Mouse (Mus musculus) B cell, adult 2 months (primary cell): ENCODE measurements at regions not wholly inside any gene's neighbourhood (a gene's known extent, or its start where the extent isn't known, plus 50 kb on each side); places are given as distances from the start of the nearest gene placed in this dataset.

Source experiments
- DNase-seq, 2 experiments: peaks; one replicate each; pipeline ENCODE4 v3.0.0; 2022

DNA sequence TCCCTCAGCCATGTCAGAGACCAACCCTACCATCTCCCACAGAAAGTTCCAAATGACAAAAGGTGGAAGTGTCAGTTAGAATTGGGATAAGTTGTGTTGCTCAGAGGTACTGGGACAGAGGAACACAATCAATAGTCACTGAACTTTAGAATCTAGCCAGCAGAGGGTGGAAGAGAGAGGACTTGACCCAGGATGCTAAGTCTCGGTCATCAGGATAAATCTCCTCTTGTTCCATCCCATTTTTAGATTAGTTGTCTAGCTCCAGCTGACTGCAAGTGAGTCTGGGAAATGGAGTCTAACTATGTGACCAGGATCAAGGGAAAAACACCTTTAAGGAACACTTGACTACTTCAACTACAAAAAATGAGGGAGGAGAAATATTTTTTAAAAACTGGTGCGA is 91.5 kb downstream of the Fam84b start:
- DNase-seq, result no peak

DNA sequence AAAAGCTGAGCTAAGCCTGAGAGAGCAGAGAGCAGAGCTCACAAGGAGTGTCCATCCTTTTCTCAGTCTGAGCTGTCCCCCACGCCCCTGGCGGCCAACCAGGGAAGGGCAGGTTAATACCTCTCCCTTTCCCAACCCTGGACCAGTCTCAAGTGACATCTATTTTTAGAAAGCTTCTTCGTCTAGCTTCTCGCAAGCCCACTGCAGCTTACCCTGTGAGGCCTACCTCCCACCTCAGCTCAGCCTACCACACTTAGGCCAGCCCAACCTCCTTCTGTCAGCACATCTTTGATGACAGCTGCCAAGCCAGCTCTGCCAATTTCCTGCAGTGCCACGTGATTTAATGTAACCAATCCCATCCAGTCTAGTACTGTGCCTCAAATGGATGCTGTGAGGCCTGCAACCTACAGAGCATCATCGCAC is 93.6 kb downstream of the Fam84b start:
- peak; percentile 57 to 63 for DNase-seq

DNA sequence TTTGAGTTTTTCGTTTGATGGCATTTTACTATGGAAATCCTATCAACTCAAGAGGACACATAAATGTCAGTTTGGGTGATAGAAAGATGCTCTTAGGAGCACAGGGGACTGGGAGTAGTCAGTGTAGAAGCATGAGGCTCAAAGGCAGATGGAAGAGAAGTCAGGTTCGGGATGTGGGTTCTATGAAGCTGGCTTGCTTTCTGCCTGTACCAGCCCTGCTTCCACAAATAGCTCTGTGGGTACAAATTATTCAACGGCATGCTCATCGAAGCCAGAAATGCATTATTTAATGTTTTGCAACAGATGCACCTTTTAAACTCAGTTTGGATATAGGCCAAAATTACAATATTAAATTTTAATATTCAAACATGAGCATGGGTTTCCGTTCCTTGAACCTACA is 99.3 kb downstream of the Fam84b start:
- DNase-seq, result no peak

DNA sequence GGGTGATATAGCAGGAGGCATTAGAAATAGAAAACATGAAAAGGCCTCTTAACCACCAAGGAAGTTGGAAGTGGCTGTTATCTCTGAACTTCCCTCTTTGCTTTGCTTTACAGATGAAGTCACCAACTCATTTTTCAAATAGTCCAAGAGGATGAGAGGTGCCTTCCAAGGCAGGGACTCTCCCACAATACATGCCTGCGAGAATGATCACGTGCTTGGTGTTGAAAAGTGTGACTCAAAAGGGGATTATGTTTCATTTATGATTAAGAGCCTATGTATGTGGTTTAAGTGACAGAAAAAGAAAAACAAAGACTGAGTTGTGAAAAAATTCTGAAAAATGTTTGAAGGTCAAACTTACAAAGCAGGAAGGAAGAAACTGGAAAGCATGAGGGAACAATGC is 114.0 kb downstream of the Fam84b start:
- no peak for DNase-seq

DNA sequence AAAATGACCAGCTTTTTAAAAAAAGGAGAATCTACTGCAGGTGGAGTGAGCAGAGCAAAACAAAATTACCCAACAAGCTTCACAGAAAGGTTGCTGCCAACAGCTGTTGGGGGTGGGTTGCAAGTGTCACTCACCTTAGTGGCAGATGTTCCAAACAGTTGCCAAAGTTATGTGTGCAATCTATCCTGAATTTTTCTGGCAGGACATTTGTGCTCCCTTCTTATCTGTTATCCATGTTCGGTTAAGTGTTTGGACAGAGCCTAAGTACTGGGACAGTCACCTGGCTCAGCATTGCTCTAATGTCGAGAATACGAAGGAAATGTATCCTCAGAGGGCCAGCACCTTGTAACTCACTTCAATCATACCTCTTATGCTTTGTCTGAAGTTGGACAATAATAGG is 115.3 kb downstream of the Fam84b start:
- no peak for DNase-seq

DNA sequence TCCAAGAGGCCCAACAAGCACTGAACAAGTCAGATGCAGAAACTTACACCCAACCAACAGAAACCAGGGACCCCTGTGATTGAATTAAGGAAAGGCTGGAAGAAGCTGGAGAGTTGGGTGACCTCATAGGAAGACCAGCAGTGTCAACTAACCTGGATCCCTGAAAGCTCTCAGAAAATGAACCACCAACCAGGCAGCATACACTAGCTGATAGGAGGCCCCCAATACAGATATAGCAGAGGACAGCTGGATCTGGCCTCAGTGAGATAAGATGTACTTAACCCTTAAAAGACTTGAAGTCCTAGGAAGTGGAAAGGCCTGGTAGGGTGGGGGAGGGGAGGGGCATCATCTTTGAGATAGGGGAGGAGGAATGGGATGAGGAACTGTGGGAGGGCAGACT is 121.2 kb downstream of the Fam84b start:
- DNase-seq, result no peak

DNA sequence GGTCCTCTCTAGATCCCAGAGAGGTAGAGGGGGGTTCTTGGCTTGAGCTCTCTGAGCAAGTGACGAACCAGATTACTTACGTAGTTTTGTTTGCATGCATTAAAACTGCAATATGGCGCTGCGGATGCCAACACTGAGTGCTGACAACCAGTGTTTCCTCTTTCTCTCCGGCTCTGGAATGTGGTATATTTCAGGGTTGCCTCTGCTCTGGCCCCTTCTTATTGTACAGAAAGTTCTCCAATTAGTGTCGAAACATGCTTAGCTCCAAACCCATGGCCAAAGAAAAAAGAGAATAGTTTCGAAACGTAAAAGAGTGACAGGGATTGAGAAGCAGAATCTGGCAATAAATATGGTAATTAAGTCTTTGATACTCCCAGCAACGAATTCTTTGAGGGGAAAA is 124.8 kb downstream of the Fam84b start:
- DNase-seq, result no peak

DNA sequence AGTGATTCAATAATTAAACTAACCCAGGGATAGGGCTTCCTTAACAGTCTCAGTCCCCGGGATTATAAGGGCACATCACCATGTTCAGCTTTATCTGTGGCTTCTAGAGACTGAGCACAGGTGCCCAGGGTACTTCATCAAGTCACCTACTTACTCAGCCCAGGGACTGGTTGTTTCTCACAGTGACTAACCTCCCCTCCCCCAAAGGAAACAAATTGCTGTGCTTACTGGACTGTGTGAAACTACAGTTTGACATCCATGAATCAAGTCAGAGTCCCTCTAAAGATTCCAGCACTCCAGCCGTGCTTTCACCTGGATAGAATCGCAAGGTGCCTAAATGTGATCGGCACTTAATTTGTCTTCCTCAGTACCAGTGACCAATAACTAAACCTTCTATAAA is 125.2 kb downstream of the Fam84b start:
- no peak for DNase-seq

DNA sequence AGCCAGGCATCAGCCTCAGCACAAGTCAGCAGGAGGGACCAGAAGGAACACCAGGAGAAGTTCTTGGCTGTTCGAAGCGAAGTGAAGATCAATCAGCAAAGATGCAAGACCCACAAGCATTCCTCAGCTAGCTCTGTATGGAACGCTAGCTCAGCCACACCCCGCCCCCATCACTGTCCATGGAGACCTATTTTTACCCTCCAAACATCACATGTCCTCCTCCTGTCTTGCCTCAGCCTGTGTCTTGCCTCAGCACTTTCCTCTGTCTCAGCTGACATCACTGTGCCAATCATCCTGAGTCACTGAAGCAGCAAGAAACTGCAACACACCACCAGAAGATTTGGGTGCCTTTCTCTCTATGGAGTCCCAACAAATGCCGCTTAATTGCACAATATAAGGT is 134.2 kb downstream of the Fam84b start:
- DNase-seq, result no peak

DNA sequence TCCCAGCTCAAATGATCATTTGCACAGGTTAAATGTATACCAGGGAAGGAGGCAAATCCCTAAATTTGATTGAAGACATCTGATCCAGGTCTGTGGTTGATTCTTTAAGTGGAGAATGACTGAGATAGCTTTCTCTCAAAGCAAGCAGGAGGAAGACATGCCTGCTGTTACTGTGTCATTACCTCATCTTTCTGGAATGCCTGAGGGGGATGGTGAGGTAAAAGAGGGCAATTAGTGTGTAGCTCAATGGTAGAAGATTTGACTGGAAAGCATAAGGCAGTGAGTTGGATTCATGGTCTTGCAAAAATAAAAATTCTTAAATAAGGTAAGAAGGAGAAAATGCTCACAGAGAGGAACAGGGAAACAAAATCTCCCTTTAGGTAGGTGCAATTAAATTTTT is 144.9 kb downstream of the Fam84b start:
- no peak for DNase-seq

DNA sequence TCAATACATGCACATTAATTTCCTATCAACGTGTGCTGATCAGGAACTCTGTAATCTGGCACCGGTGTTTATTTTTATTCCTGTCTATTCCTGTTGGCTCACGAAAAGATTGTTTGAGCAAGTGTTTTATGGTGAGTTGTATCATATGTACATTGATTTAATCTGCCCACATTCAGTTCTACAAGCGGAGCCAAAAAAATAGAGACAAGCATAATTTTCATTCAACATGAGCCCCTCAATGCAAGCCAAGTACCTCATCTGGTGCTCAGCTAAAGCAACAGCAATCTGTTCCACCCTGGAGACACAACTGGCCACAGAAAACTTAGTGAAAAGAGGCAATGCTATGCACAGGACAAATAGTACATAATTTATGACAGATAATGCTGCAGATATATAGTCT is 147.6 kb downstream of the Fam84b start:
- no peak for DNase-seq

DNA sequence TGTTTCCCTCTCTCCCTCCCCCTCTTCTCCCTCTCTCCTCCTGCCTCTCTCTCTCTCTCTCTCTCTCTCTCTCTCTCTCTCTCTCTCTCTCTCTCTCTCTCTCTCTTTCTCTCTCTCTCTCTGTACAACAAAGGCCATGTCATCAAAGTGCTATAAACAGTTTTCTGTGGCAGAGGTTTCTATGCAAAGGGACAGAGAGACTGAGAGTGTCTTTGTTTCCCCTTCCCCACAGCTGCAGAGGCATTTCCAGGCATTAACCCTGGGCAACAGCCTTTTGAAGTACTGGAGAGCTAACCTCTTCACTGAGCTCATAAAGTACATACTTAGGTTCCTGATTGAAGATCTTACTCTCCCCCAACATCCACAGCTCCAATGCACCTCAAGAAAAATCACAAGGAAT is 152.3 kb downstream of the Fam84b start:
- no peak for DNase-seq

DNA sequence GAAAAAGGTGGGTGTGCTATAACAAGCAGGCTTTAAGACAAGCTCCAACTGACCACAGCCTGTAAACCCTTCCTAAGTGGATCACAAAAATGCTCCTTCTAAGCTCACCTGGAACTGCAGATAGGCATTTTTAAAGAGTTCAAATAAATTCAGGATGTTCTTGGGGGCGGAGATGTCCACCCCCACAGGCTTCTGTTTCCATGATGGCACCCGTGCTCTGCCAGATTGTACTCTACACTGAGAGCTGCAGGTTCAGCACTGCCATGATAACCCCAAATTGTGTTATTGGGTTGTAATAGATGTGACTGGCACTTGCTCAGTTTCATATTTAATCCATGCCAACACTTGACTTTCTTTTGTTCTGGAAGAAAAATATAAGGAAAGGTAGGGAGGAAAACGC is 158.8 kb downstream of the Fam84b start:
- no peak for DNase-seq

DNA sequence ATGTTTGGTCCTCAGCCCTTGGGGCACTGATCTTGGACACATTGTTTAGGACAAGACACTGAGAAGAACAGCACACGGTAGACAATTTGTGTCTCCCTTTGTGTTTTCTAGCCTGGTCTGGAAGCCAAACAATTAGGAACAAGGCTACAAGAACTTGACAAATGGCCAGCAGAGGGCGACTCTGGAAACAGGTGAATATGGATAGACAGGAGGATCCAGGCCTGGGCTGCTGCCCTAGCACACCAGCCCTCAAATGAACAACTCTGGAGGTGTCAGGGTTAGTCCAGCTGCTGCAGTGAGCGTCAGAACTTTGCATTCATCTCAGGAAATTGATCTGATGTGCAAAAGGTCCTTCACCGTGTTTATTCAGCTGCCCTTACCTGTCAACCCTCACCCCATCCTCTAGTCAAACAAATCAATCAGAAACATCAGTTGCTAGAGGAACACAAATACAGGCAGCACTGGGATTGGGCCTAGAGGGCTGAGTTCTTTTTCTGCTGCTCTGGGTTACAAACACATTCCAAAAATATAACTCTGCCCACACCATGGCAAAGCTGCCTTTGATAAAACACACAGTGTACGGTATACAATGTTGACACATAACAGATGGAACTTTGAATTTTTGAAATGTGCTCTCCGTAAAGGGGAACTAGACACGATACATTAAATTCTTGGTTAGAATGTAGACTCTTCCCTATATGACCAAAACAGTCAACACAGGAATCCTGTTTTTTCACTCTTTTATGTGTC is 159.7 kb downstream of the Fam84b start:
- DNase-seq, result peak; percentile 28 to 40

DNA sequence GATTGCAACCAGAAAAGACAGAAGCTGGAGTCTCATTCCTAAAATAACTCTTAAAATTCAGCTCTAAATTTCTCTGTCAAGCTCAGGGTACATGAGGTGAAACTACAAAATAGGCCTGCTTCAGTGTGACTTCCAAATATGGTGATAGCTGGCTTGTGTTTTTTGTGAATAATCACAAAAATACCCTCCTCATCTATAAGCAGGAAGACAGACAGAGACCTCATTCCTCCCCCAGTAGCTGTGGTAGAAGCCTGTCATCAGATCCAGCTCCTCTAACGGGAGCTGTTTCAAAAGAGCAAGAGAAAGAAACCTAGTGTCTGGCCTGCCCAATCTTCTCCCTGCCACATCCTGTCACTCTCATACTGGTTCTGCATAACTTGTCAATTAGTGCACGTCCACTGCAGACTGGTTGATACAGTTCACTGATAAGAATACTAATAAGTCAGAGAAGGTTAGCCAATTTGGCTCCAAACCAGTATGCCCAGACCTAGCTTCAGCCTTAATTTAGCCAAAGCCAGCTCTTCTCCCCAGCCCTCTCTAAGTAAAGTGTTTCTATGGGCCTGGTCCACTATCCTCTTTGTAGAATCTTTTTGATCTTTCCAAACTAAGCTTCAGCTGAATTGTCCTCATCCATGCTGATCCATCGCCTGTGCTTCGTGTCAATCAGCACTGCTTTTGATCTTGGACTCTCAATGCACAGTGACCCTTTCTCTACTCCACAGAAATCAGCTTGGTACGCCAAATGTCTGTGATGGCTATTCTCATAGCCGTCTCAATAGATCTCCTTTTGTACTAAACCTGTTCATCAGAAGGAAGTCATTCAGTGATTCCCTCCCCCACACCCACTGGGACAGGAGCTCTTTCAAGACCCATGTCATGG is 160.6 kb downstream of the Fam84b start:
- no peak for DNase-seq

DNA sequence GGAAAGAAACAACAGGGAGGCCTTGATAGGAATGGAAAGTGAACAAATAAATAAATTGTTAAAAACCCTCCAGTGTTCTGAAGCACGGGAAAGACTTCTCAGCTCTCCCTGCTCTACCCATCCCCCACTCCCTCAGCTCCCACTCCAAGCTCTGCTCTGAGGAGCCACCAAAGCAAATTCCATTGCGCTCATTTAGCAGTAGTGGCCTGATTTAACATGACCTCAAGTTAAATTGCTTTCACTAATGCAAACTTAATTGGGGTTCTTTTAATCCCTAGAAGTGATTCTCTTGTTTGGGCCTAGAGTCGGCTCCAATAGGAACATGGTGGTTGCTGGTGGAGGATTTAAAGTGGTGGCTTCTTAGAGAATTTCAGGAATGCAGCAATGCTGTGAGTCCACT is 161.4 kb downstream of the Fam84b start:
- no peak for DNase-seq

DNA sequence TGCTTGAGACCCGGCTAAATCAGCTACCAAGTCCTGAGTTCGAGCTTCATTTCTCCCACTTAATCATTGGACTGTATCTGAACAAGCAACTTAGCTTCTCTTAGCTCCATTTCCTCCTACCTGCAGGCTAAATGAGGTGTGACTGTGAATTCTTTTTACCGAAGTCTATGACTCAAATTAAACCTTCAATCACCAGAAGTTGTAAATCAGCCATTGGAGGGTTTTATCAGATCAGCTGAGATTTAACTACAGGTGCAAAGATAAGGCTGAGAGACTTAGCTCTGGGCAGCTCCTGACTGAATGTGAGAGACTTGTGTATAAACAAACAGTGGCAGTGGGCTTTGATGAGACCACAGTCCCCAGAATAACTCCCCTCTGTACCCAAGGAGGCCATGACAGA is 176.2 kb downstream of the Fam84b start:
- no peak for DNase-seq

DNA sequence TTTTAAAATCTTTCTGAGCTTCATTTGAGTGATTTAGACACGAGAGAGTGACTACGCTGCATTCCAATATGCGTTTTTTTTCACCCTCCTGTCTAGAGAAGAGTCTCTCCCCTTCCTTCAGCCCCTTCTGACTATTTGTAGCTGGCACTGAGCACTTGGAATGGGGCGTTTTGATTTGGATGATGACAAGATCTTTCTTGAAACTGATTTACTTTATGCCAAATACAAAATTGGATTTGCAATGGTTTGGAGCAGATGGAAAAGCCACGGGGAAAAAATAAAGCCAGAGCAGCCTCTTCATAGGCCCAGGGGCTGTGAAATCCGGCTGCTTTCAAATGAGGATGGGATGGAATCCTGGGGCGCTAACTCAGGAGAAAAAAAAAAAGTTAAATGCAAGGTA is 196.0 kb downstream of the Fam84b start:
- DNase-seq, result no peak

DNA sequence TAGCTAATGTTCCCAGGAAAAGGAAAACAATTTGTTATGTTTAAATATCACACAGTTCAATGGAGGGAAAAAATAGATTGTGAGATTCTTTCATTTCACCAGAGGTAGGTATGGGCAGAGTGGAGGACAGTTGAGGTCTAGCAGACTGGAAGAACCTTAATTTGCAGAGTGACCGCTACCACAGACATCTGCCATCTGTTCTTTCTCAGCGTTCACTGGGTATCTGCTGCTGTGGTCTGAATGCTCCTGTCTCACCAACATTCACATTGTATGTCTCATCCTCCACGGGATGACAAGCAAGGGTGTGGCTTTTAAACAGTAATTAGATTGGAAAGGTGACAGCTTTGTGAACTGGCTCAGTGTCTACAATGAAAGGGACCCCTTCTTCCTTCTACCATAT is 198.5 kb downstream of the Fam84b start:
- no peak for DNase-seq

DNA sequence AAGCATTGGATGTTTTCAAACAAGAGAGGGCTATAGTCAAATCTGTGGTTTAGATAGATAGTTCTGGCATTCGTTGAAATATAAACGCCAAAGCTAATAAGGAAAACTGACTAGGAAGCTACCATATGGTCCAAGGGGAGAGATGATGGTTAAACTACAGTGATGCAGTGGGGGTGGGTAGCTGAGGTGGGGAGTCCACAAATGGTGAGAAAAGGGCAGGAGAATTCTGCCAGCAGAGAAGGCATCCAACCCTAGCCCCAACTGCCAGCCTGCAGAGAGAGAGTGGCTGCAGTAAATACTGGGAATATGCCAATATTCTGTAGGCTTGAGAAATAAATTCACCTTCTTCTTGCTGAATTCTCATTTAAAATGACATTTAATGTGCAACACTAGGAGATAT is 204.3 kb downstream of the Fam84b start:
- DNase-seq, result no peak

DNA sequence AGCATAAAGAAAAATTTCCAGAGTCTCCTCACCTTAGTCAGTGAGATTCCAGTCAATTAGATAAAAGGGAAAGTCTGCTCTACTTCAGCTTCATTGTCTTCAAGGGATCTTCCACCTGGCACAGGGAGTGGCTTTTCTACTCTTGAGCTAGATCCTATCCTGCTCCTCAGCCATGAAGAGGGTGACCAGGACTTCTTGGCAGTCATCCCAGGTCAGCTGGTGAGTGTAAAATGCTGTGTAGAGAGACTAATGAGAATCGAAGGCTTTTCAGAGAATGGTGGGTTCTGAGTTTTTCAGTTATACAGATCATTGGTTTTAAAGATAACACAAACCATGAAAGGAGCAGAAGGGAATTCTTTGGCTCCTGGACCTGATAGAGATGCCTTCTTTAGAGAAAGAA is 211.8 kb downstream of the Fam84b start:
- no peak for DNase-seq

DNA sequence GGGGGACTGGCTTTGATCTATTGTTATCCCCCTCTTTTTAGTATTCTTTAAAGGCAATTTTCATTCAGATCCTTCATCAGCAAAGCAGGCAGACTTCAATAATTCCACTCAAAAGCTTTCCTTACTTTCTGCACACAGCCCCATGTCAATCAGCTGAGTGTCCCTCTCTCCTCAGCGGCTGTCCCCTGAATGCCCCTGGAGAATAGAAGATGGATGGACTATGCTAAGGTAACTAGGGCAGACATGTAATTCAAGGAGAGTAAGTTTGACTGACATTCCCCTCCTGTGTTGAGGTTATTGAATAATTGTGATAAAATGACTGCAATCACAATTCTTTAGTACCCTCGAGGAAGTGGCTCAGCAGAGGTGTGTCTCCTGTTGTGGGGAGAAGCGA is 220.1 kb downstream of the Fam84b start:
- no peak for DNase-seq

DNA sequence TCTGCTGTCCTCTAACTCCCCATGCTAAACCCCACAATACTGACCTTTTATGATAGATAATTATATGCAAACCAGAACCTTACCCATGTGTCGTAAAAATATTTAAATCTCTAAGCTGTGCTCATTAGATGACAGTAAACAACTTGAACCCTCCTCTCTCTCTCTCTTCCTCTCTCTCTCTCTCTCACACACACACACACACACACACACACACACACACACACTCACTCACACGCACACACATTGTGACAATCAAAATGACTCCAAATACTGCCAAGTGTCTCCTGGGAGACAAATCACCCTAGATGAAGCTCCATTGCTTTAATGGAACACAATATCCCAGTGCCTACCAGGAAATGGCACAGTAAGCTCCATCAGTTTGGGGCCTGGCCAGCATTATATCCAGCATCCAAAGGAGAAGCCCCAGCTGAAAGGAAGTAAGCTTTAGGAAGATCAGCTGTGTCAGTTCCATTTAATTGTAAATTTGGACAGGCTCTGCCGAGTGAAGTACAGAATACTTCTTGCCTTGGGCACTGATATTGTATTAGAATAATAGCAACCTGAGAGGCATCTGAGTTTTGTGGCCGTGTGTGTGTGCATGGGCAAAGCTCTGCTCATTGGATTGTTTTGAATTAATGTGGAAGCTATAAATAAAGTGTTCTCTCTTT is 220.7 kb downstream of the Fam84b start:
- no peak for DNase-seq
